Mouse (Mus musculus) MEL (cell line): ENCODE measurements around the gene Exosc1. TPM values are rescaled to one million over a fixed set of nuclear protein-coding genes. Genes with fewer than 3 reads are reported as not detected.
A peak's percentile ranks its signal among the peaks of the same experiment; 100 is the strongest.

Source experiments
- DNase-seq: peaks from one replicate; pipeline ENCODE4 v3.0.0; 2011; ENCODE audit warnings: low read depth, low spot score
- H3K27ac ChIP-seq: 2 replicates; pipeline ENCODE4 v1.5.1; 2012; ENCODE audit warnings: low read depth, mild to moderate bottlenecking, control low read depth, low read length, moderate library complexity; ENCODE audit not compliant: control insufficient read depth
- H3K27me3 ChIP-seq, 2 experiments: fragments of 150-350 bp in 1 of 2; sonication (generic) in 1 of 2; 2 replicates each; pipeline ENCODE4 v1.6.1; 2012; ENCODE audit warnings: low read length in 2 of 2, mild to moderate bottlenecking in 2 of 2, improper control_type of control experiment in 1 of 2, moderate library complexity in 1 of 2; ENCODE audit not compliant: insufficient read depth in 2 of 2, control insufficient read depth in 1 of 2
- H3K36me3 ChIP-seq, 2 experiments: 2 replicates each; pipeline ENCODE4 v1.6.1; 2012 to 2014; ENCODE audit warnings: low read length in 2 of 2, improper control_type of control experiment in 1 of 2, inconsistent platforms in 1 of 2, mild to moderate bottlenecking in 1 of 2; ENCODE audit not compliant: insufficient read depth in 2 of 2, control insufficient read depth in 1 of 2
- H3K4me1 ChIP-seq, 2 experiments: fragments of 150-350 bp in 1 of 2; sonication (generic) in 1 of 2; 2 replicates each; pipeline ENCODE4 v1.6.1; 2012; ENCODE audit warnings: low read length in 2 of 2, improper control_type of control experiment in 1 of 2, mild to moderate bottlenecking in 1 of 2; ENCODE audit not compliant: insufficient read depth in 2 of 2, control insufficient read depth in 1 of 2
- H3K4me3 ChIP-seq, 2 experiments: fragments of 150-350 bp in 1 of 2; sonication (generic) in 1 of 2; 2 replicates each; pipeline ENCODE4 v1.5.1; 2012; ENCODE audit warnings: low read depth in 2 of 2, low read length in 2 of 2, mild to moderate bottlenecking in 2 of 2, moderate library complexity in 2 of 2, control low read depth in 1 of 2, improper control_type of control experiment in 1 of 2; ENCODE audit not compliant: control insufficient read depth in 1 of 2, insufficient read depth in 1 of 2
- H3K79me2 ChIP-seq: 2 replicates; pipeline ENCODE4 v1.6.1; 2012; ENCODE audit warnings: mild to moderate bottlenecking, low read length, moderate library complexity; ENCODE audit not compliant: control insufficient read depth, poor library complexity, insufficient read depth
- H3K9ac ChIP-seq: 2 replicates; pipeline ENCODE4 v1.6.1; 2012; ENCODE audit warnings: low read depth, mild to moderate bottlenecking, control low read depth, low read length, moderate library complexity; ENCODE audit not compliant: control insufficient read depth, poor library complexity, severe bottlenecking
- H3K9me3 ChIP-seq: fragments of 150-350 bp; sonication (generic); replicated peaks from 2 replicates; pipeline ENCODE4 v1.6.1; 2012; ENCODE audit warnings: mild to moderate bottlenecking, low read length, improper control_type of control experiment, moderate library complexity; ENCODE audit not compliant: insufficient read depth
- BHLHE40 ChIP-seq: IDR thresholded peaks from 2 replicates; pipeline ENCODE4 v1.6.1; 2012; ENCODE audit warnings: low read depth, mild to moderate bottlenecking, inconsistent platforms, low read length, improper control_type of control experiment, borderline replicate concordance
- CHD1 ChIP-seq: IDR thresholded peaks from 2 replicates; pipeline ENCODE4 v1.6.1; 2012; ENCODE audit warnings: low read depth, mild to moderate bottlenecking, inconsistent platforms, low read length, improper control_type of control experiment
- CHD2 ChIP-seq: IDR thresholded peaks from 2 replicates; pipeline ENCODE4 v1.6.1; 2011; ENCODE audit warnings: low read length, improper control_type of control experiment
- CTCF ChIP-seq, 3 experiments: IDR thresholded peaks in 2 of 3; conservative IDR thresholded peaks in 1 of 3; 2 replicates each; pipeline ENCODE4 v1.5.1; 2011 to 2012; ENCODE audit warnings: low read length in 3 of 3, low read depth in 2 of 3, mild to moderate bottlenecking in 2 of 3, improper control_type of control experiment in 1 of 3, inconsistent platforms in 1 of 3, mixed read lengths in 1 of 3, moderate library complexity in 1 of 3; ENCODE audit not compliant: control insufficient read depth in 1 of 3, insufficient read depth in 1 of 3, poor library complexity in 1 of 3, severe bottlenecking in 1 of 3
- ELF1 ChIP-seq: IDR thresholded peaks from 2 replicates; pipeline ENCODE4 v1.6.1; 2014; ENCODE audit warnings: low read depth, mild to moderate bottlenecking, inconsistent platforms, low read length, improper control_type of control experiment, moderate library complexity
- EP300 ChIP-seq, 2 experiments: IDR thresholded peaks; 2 replicates each; pipeline ENCODE4 v1.6.1; 2011; ENCODE audit warnings: improper control_type of control experiment in 2 of 2, low read length in 2 of 2, low read depth in 1 of 2, mild to moderate bottlenecking in 1 of 2
- ETS1 ChIP-seq: IDR thresholded peaks from 2 replicates; pipeline ENCODE4 v1.6.1; 2012; ENCODE audit warnings: low read depth, mild to moderate bottlenecking, inconsistent platforms, low read length, improper control_type of control experiment, moderate library complexity
- GABPA ChIP-seq: IDR thresholded peaks from 2 replicates; pipeline ENCODE4 v1.6.1; 2012; ENCODE audit warnings: low read depth, mild to moderate bottlenecking, inconsistent platforms, low read length, improper control_type of control experiment, moderate library complexity
- GATA1 ChIP-seq: IDR thresholded peaks from 2 replicates; pipeline ENCODE4 v1.6.1; 2011; ENCODE audit warnings: low read depth, low read length, improper control_type of control experiment
- HCFC1 ChIP-seq: IDR thresholded peaks from 2 replicates; pipeline ENCODE4 v1.6.1; 2012; ENCODE audit warnings: low read depth, mild to moderate bottlenecking, inconsistent platforms, low read length, improper control_type of control experiment, moderate library complexity
- JUND ChIP-seq: IDR thresholded peaks from 2 replicates; pipeline ENCODE4 v1.6.1; 2011; ENCODE audit warnings: low read depth, mild to moderate bottlenecking, improper control_type of control experiment, low read length
- KAT2A ChIP-seq: conservative IDR thresholded peaks from 2 replicates; pipeline ENCODE4 v1.6.1; 2012; ENCODE audit warnings: low read depth, low read length, improper control_type of control experiment, inconsistent platforms
- MAFK ChIP-seq: IDR thresholded peaks from 2 replicates; pipeline ENCODE4 v1.6.1; 2011; ENCODE audit warnings: low read depth, mild to moderate bottlenecking, low read length, improper control_type of control experiment, borderline replicate concordance
- MAX ChIP-seq: IDR thresholded peaks from 2 replicates; pipeline ENCODE4 v1.6.1; 2011; ENCODE audit warnings: low read length, improper control_type of control experiment
- MAZ ChIP-seq: IDR thresholded peaks from 2 replicates; pipeline ENCODE4 v1.6.1; 2012; ENCODE audit warnings: low read depth, mild to moderate bottlenecking, inconsistent platforms, low read length, improper control_type of control experiment
- MEF2A ChIP-seq: IDR thresholded peaks from 2 replicates; pipeline ENCODE4 v1.6.1; 2014; ENCODE audit warnings: low read depth, mild to moderate bottlenecking, inconsistent platforms, low read length, improper control_type of control experiment; ENCODE audit not compliant: poor library complexity, insufficient replicate concordance, severe bottlenecking; ENCODE audit errors: extremely low read depth
- MXI1 ChIP-seq: IDR thresholded peaks from 2 replicates; pipeline ENCODE4 v1.6.1; 2011; ENCODE audit warnings: mild to moderate bottlenecking, low read depth, low read length, improper control_type of control experiment
- MYB ChIP-seq: IDR thresholded peaks from 2 replicates; pipeline ENCODE4 v1.6.1; 2011; ENCODE audit warnings: mild to moderate bottlenecking, low read depth, low read length, improper control_type of control experiment
- MYC ChIP-seq: IDR thresholded peaks from 2 replicates; pipeline ENCODE4 v1.6.1; 2011; ENCODE audit warnings: low read depth, mild to moderate bottlenecking, low read length, improper control_type of control experiment, moderate library complexity
- NELFE ChIP-seq: IDR thresholded peaks from 2 replicates; pipeline ENCODE4 v1.6.1; 2011; ENCODE audit warnings: low read depth, low read length, improper control_type of control experiment
- NRF1 ChIP-seq: IDR thresholded peaks from 2 replicates; pipeline ENCODE4 v1.6.1; 2014; ENCODE audit warnings: low read depth, mild to moderate bottlenecking, inconsistent platforms, low read length, improper control_type of control experiment, moderate library complexity; ENCODE audit not compliant: poor library complexity, insufficient read depth, severe bottlenecking
- POLR2A ChIP-seq, 2 experiments: IDR thresholded peaks; 2 replicates each; pipeline ENCODE4 v1.6.1; 2011 to 2012; ENCODE audit warnings: low read length in 2 of 2, mild to moderate bottlenecking in 2 of 2, control low read depth in 1 of 2, improper control_type of control experiment in 1 of 2, low read depth in 1 of 2, moderate library complexity in 1 of 2; ENCODE audit not compliant: control insufficient read depth in 1 of 2, insufficient read depth in 1 of 2, poor library complexity in 1 of 2
- POLR2AphosphoS5 ChIP-seq: IDR thresholded peaks from 2 replicates; pipeline ENCODE4 v1.6.1; 2012; ENCODE audit warnings: low read depth, borderline replicate concordance, mild to moderate bottlenecking, inconsistent platforms, low read length, moderate library complexity, mixed read lengths
- RAD21 ChIP-seq: IDR thresholded peaks from 2 replicates; pipeline ENCODE4 v1.6.1; 2011; ENCODE audit warnings: mild to moderate bottlenecking, low read depth, low read length, improper control_type of control experiment
- SIN3A ChIP-seq: IDR thresholded peaks from 2 replicates; pipeline ENCODE4 v1.6.1; 2012; ENCODE audit warnings: low read length, improper control_type of control experiment, inconsistent platforms
- SMC3 ChIP-seq: IDR thresholded peaks from 2 replicates; pipeline ENCODE4 v1.6.1; 2011; ENCODE audit warnings: low read depth, low read length, improper control_type of control experiment
- TAL1 ChIP-seq: IDR thresholded peaks from 2 replicates; pipeline ENCODE4 v1.6.1; 2012; ENCODE audit warnings: mild to moderate bottlenecking, inconsistent platforms, low read length, moderate library complexity, mixed read lengths
- TBP ChIP-seq: IDR thresholded peaks from 2 replicates; pipeline ENCODE4 v1.8.0; 2011; ENCODE audit warnings: low read depth, low read length, improper control_type of control experiment
- TCF12 ChIP-seq: IDR thresholded peaks from 2 replicates; pipeline ENCODE4 v1.6.1; 2014; ENCODE audit warnings: low read depth, mild to moderate bottlenecking, inconsistent platforms, low read length, improper control_type of control experiment, moderate library complexity
- UBTF ChIP-seq: IDR thresholded peaks from 2 replicates; pipeline ENCODE4 v1.6.1; 2012; ENCODE audit warnings: low read depth, mild to moderate bottlenecking, inconsistent platforms, low read length, improper control_type of control experiment, moderate library complexity, borderline replicate concordance; ENCODE audit not compliant: insufficient read depth
- USF1 ChIP-seq: IDR thresholded peaks from 2 replicates; pipeline ENCODE4 v1.6.1; 2014; ENCODE audit warnings: low read depth, mild to moderate bottlenecking, inconsistent platforms, low read length, improper control_type of control experiment, moderate library complexity
- USF2 ChIP-seq, 2 experiments: IDR thresholded peaks; 2 replicates each; pipeline ENCODE4 v1.6.1; 2011 to 2012; ENCODE audit warnings: improper control_type of control experiment in 2 of 2, low read length in 2 of 2, borderline replicate concordance in 1 of 2, inconsistent platforms in 1 of 2, low read depth in 1 of 2, mild to moderate bottlenecking in 1 of 2; ENCODE audit not compliant: insufficient read depth in 1 of 2
- ZC3H11A ChIP-seq: IDR thresholded peaks from 2 replicates; pipeline ENCODE4 v1.6.1; 2012; ENCODE audit warnings: low read depth, mild to moderate bottlenecking, inconsistent platforms, low read length, improper control_type of control experiment
- ZMIZ1 ChIP-seq: IDR thresholded peaks from 2 replicates; pipeline ENCODE4 v1.6.1; 2012; ENCODE audit warnings: low read depth, mild to moderate bottlenecking, inconsistent platforms, low read length, improper control_type of control experiment, moderate library complexity
- ZNF384 ChIP-seq: IDR thresholded peaks from 2 replicates; pipeline ENCODE4 v1.6.1; 2012; ENCODE audit warnings: low read depth, mild to moderate bottlenecking, inconsistent platforms, low read length, improper control_type of control experiment
- polyA plus RNA-seq, 2 experiments: library from polyadenylated mRNA; stranded (reverse) in 1 of 2; unstranded in 1 of 2; fragments of >175 nt in 1 of 2; fragments of >200 nt in 1 of 2; gene quantifications; 2 replicates each; pipeline versions ENCODE4 v1.2.1 to v1.2.4; 2012; ENCODE audit warnings: low replicate concordance in 2 of 2, low read depth in 1 of 2; ENCODE audit not compliant: insufficient read length in 2 of 2, insufficient read depth in 1 of 2, missing spikeins in 1 of 2
- total RNA-seq: library from RNA; depleted of rRNA; stranded (reverse); fragments of 300-350 nt; gene quantifications from 2 replicates; pipeline ENCODE4 v1.2.3, GENCODE M21; 2012

Exosc1 gene
- total and polyA plus RNA-seq, 3 experiments, result 118 to 390 (median 162) TPM

DNA sequence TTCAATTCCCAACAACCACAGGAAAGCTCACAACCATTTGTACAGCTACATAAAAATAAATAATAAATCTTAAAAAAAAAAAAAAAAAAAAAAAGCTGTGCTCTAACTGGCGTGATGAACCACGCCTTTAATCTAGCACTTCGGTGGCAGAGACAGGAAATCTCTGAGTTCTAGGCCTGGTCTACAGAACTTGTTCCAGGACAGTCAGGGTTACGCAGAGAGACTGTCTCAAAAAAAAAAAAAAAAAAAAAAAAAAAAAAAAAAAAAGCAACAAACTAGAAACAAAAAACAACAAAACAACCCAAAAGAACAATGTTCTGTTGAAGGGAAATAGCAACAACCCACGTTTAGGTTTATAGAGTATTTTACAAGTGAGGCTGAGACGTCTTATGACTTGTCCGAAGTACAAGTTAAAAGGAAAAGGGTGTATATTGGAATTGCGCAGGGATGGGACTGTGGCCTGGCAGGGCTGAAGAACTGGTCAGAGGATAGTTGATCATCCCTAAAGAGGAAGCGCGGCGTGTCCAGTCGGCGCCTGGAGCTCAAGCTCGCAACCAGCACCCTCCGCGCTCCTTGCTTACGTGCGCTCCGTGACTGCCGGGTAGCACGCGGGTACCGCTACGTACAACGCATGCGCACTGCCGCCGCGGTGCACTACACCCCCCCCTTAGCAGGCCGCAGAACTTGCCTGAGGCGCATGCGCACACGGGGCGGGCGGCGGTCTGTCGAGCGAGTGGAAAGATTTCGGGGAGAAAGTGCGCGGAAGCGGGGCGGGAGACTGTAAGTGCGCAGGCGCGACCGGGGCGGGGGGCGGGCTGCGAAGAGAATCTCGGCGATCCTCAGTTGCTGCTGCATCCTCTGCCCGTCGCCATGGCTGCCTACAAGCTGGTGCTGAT, 21.8 kb downstream of the Exosc1 start, which contains the start of gene Pgam1:
TSS of gene Pgam1 (plus strand) at position 746 of the 896 bp plus-strand sequence.
- peak within 1 kb of the TSS; percentile 88 for H3K27ac ChIP-seq
- H3K79me2 ChIP-seq, result peaks cover 33% of the 10 kb centered on the region
- peak; percentile 100 for DNase-seq
- peak within 1 kb of the TSS; percentile 80 to 85 for H3K4me3 ChIP-seq
- H3K9ac ChIP-seq, result peak within 1 kb of the TSS; percentile 81
- H3K27me3 ChIP-seq, result no peaks in the 10 kb centered on the region
- peaks cover 18 to 41% of the 10 kb centered on the region in 2 experiments for H3K36me3 ChIP-seq
- no peaks in the 10 kb centered on the region for H3K9me3 ChIP-seq
- peaks cover 14 to 35% of the 10 kb centered on the region in 2 experiments for H3K4me1 ChIP-seq
- peak in 1 of 2 experiments; percentile 12; a peak in 1 of 4 replicates for TF ChIP-seq EP300 (IDR thresholded peaks at IDR 0.05; ENCODE audit: low read depth in 1 of 2, low read length in 2 of 2)
- TF ChIP-seq MAFK, result no peak
- TF ChIP-seq BHLHE40, result no peak
- peak; percentile 23; the same call in 1 of the 2 replicates for TF ChIP-seq ETS1
- TF ChIP-seq KAT2A, result no peak; the same call in 1 of the 2 replicates
- TF ChIP-seq RAD21, result no peak
- no peak for TF ChIP-seq ZC3H11A
- peak; percentile 93 for TF ChIP-seq MYC
- TF ChIP-seq ELF1, result peak; percentile 79
- TF ChIP-seq USF2 (IDR thresholded peaks at IDR 0.05; ENCODE audit: borderline replicate concordance in 1 of 2, insufficient read depth in 1 of 2, low read depth in 1 of 2, low read length in 2 of 2), result no peak
- no peak for TF ChIP-seq MEF2A
- 0 out of 2 replicates have a peak, but pooled peaks have one; percentile 50 for TF ChIP-seq ZMIZ1
- TF ChIP-seq USF1, result peak; percentile 71
- TF ChIP-seq HCFC1, result peak; percentile 81
- TF ChIP-seq CHD1, result no peak
- peak; percentile 72 for TF ChIP-seq SIN3A
- no peak for TF ChIP-seq MYB
- TF ChIP-seq NELFE, result peak; percentile 87
- peak; percentile 94 for TF ChIP-seq MXI1
- TF ChIP-seq CHD2, result no peak
- TF ChIP-seq TBP, result 0 out of 2 replicates have a peak, but pooled peaks have one; percentile 33
- TF ChIP-seq TCF12, result peak; percentile 16; the same call in 1 of the 2 replicates
- peak; percentile 81 to 97 for TF ChIP-seq POLR2A (IDR thresholded peaks at IDR 0.05; ENCODE audit: control insufficient read depth in 1 of 2, insufficient read depth in 1 of 2, low read depth in 1 of 2, low read length in 2 of 2, poor library complexity in 1 of 2)
- peak; percentile 93 for TF ChIP-seq ZNF384
- peak; percentile 95 for TF ChIP-seq MAX
- TF ChIP-seq GABPA, result no peak
- TF ChIP-seq CTCF (IDR thresholded peaks at IDR 0.05 in 2 of 3, conservative IDR thresholded peaks at IDR 0.05 in 1 of 3; ENCODE audit: control insufficient read depth in 1 of 3, insufficient read depth in 1 of 3, low read depth in 2 of 3, low read length in 3 of 3, poor library complexity in 1 of 3, severe bottlenecking in 1 of 3), result no peak
- TF ChIP-seq SMC3, result no peak
- TF ChIP-seq UBTF, result no peak
- no peak for TF ChIP-seq TAL1
- TF ChIP-seq JUND, result no peak
- 0 out of 2 replicates have a peak, but pooled peaks have one; percentile 16 for TF ChIP-seq POLR2AphosphoS5
- TF ChIP-seq NRF1, result peak; percentile 87
- TF ChIP-seq GATA1, result no peak
- no peak; the same call in 1 of the 2 replicates for TF ChIP-seq MAZ
